Comparison of ENCODE assay signal across 26 mouse cellular contexts in the genomic region with DNA sequence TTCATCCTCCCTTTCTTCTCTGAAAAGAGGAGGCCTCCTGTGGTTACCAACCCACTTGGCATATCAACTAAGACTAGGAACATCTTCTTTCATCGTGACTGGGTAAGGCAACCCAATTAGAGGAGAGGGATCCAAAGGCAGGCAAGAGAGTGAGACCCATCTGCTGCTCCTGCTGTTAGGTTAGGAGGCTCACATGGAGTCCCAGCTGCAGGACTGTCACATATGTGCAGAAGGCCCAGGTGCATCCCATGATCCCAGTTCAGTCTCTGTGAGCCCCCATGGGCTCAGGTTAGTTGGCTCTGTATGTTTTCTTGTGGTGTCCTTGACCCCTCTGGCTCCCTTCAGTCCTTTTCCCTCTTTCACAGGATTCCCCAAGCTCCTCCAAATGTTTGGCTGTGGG.
"Had no signal": no experiment of that assay in that cellular context is flagged by ENCODE, and none has a peak within 500 bp of the region (broad histone marks: within the 10 kb centered on the region; RNA-seq: fewer than 3 reads in every experiment).

No protein-coding gene starts in this region.

- H3K9ac ChIP-seq: heart, embryonic 13.5 days; heart, embryonic 15.5 days; hindbrain, embryonic 15.5 days; intestine, embryonic 15.5 days; limb, embryonic 12.5 days; liver, embryonic 13.5 days; liver, embryonic 15.5 days had no signal

- H3K27ac ChIP-seq: gastrocnemius, adult 2 months; heart, adult 2 months; heart, embryonic 13.5 days; heart, embryonic 15.5 days; hindbrain, embryonic 10.5 days; hindbrain, embryonic 15.5 days; intestine, embryonic 15.5 days; layer of hippocampus, adult 2 months; left cerebral cortex, adult 2 months; limb, embryonic 10.5 days; limb, embryonic 12.5 days; liver, embryonic 13.5 days; liver, embryonic 15.5 days had no signal

- ATAC-seq: inflammation-experienced regulatory T-cells, adult 6 months; intestine, embryonic 15.5 days; intestine, postnatal 0 days had no signal

- H3K9me3 ChIP-seq: heart, embryonic 13.5 days; heart, embryonic 15.5 days; hindbrain, embryonic 10.5 days; hindbrain, embryonic 15.5 days; intestine, embryonic 15.5 days; limb, embryonic 10.5 days; limb, embryonic 12.5 days; liver, embryonic 13.5 days; liver, embryonic 15.5 days had no signal

- H3K27me3 ChIP-seq: heart, embryonic 13.5 days; heart, embryonic 15.5 days; hindbrain, embryonic 15.5 days; intestine, embryonic 15.5 days; limb, embryonic 12.5 days; liver, embryonic 13.5 days; liver, embryonic 15.5 days had no signal

- H3K4me1 ChIP-seq: heart, embryonic 15.5 days; intestine, embryonic 15.5 days; limb, embryonic 10.5 days; liver, embryonic 13.5 days; liver, embryonic 15.5 days had no signal

- H3K36me3 ChIP-seq: heart, embryonic 13.5 days; heart, embryonic 15.5 days; hindbrain, embryonic 10.5 days; hindbrain, embryonic 15.5 days; intestine, embryonic 15.5 days; limb, embryonic 10.5 days; limb, embryonic 12.5 days; liver, embryonic 13.5 days; liver, embryonic 15.5 days had no signal

- H3K4me3 ChIP-seq: gastrocnemius, adult 2 months; heart, adult 2 months; heart, embryonic 13.5 days; heart, embryonic 15.5 days; hindbrain, embryonic 10.5 days; hindbrain, embryonic 15.5 days; intestine, embryonic 15.5 days; layer of hippocampus, adult 2 months; left cerebral cortex, adult 2 months; limb, embryonic 10.5 days; limb, embryonic 12.5 days; liver, embryonic 13.5 days; liver, embryonic 15.5 days had no signal

- DNase-seq: gastrocnemius, adult 2 months; gastrocnemius, postnatal 10 days; gastrocnemius, postnatal 25 days; heart, adult 2 months; heart, postnatal 4 days; kidney, adult 18-20 months; kidney, adult 8-10 months; kidney, postnatal 10 days; kidney, postnatal 25 days; kidney, postnatal 4 days; liver; liver, embryonic 13.5 days had no signal

- H3K4me2 ChIP-seq: heart, embryonic 11.5 days; heart, embryonic 13.5 days; heart, embryonic 15.5 days; hindbrain, embryonic 15.5 days; intestine, embryonic 15.5 days; limb, embryonic 12.5 days; liver, embryonic 11.5 days; liver, embryonic 13.5 days; liver, embryonic 15.5 days had no signal
